Mouse (Mus musculus) left cerebral cortex, adult 18-20 months (tissue): Measurements from ENCODE around the gene Gpx4. TPM values are rescaled to one million over a fixed set of nuclear protein-coding genes. Genes with fewer than 3 reads are reported as not detected.
A peak's percentile ranks its signal among the peaks of the same experiment; 100 is the strongest.
"Not testable (repeated sequence)": the region's sequence is repeated elsewhere in the genome, so short reads cannot be mapped to it uniquely, and the experiment has no call there.

Source experiments
- DNase-seq, 2 experiments: peaks; one replicate each; pipeline ENCODE4 v3.0.0; 2021 to 2022; ENCODE audit warnings: low spot score in 2 of 2, mixed read lengths in 1 of 2
- total RNA-seq, 2 experiments: library from RNA; stranded (reverse); gene quantifications; 2 replicates each; pipeline ENCODE4 v1.2.3; 2021

The Gpx4 gene
- total RNA-seq, 2 experiments from 2014 or later = 554 to 575 TPM

GRCm38 (mm10) chr10:80048396-80048795 lies 1.4 kb downstream of the Gpx4 start:
- no peak for DNase-seq

- no peak for DNase-seq
These were observed 1.9 kb downstream of the Gpx4 start for GRCm38 (mm10) chr10:80048834-80049233.

- DNase-seq = no peak
These were observed 3.3 kb downstream of the Gpx4 start for GRCm38 (mm10) chr10:80050244-80050643.

- no peak for DNase-seq
These were observed 4.1 kb downstream of the Gpx4 start for GRCm38 (mm10) chr10:80050885-80051617.

GRCm38 (mm10) chr10:80051618-80052373 lies 4.8 kb downstream of the Gpx4 start:
- DNase-seq = no peak

GRCm38 (mm10) chr10:80052374-80052764 lies 5.4 kb downstream of the Gpx4 start:
- DNase-seq = no peak

- DNase-seq = peak; percentile 99 to 100
These were observed 6.4 kb downstream of the Gpx4 start for GRCm38 (mm10) chr10:80053259-80053780.

- peak in 1 of 2 experiments; percentile 52 for DNase-seq
These were observed 7.2 kb downstream of the Gpx4 start for GRCm38 (mm10) chr10:80053831-80054815.

- DNase-seq = not testable (repeated sequence)
These were observed 7.9 kb downstream of the Gpx4 start for GRCm38 (mm10) chr10:80054911-80055310.

- DNase-seq = no peak
These were observed 8.4 kb downstream of the Gpx4 start for GRCm38 (mm10) chr10:80055364-80055763.

- DNase-seq = no peak
These were observed 8.9 kb downstream of the Gpx4 start for GRCm38 (mm10) chr10:80055891-80056290.

GRCm38 (mm10) chr10:80056506-80056905 lies 9.5 kb downstream of the Gpx4 start:
- no peak for DNase-seq

- DNase-seq = no peak
These were observed 10.2 kb downstream of the Gpx4 start for GRCm38 (mm10) chr10:80056976-80057682.

GRCm38 (mm10) chr10:80057683-80058326 lies 10.8 kb downstream of the Gpx4 start:
- DNase-seq = no peak

- no peak for DNase-seq
These were observed 16.1 kb downstream of the Gpx4 start for GRCm38 (mm10) chr10:80063104-80063503.

- DNase-seq = no peak
These were observed 17.1 kb downstream of the Gpx4 start for GRCm38 (mm10) chr10:80063877-80064650.

GRCm38 (mm10) chr10:80069251-80069650 lies 22.3 kb downstream of the Gpx4 start:
- no peak for DNase-seq

GRCm38 (mm10) chr10:80069948-80070450 lies 23.0 kb downstream of the Gpx4 start:
- DNase-seq = no peak
